Mouse (Mus musculus) forelimb bud, embryonic 11.5 days (tissue): ENCODE results near the gene AB124611.
"Not testable (repeated sequence)": the region's sequence is repeated elsewhere in the genome, so short reads cannot be mapped to it uniquely, and the experiment has no call there.

Experiments used
- DNase-seq: peaks from one replicate; pipeline ENCODE4 v3.0.0-alpha.2; 2012; ENCODE audit warnings: low read depth, low spot score

Gene AB124611

GRCm38 (mm10) chr9:21564420-21564819, 38.4 kb downstream of the AB124611 start:
- no peak for DNase-seq

- no peak for DNase-seq
Measured at GRCm38 (mm10) chr9:21565004-21565586, 39.1 kb downstream of the AB124611 start.

GRCm38 (mm10) chr9:21566538-21566937, 40.6 kb downstream of the AB124611 start:
- no peak for DNase-seq

GRCm38 (mm10) chr9:21567051-21567450, 41.1 kb downstream of the AB124611 start:
- no peak for DNase-seq

GRCm38 (mm10) chr9:21568657-21569255, 42.8 kb downstream of the AB124611 start:
- DNase-seq = no peak

GRCm38 (mm10) chr9:21574012-21574801, 48.2 kb downstream of the AB124611 start:
- DNase-seq = no peak

GRCm38 (mm10) chr9:21575253-21575652, 49.3 kb downstream of the AB124611 start:
- no peak for DNase-seq

GRCm38 (mm10) chr9:21576286-21576685, 50.3 kb downstream of the AB124611 start:
- DNase-seq = no peak

GRCm38 (mm10) chr9:21578226-21578625, 52.2 kb downstream of the AB124611 start:
- DNase-seq = no peak

GRCm38 (mm10) chr9:21585401-21585800, 59.4 kb downstream of the AB124611 start:
- DNase-seq = no peak

- DNase-seq = no peak
Measured at GRCm38 (mm10) chr9:21587678-21588349, 61.8 kb downstream of the AB124611 start.

- no peak for DNase-seq
Measured at GRCm38 (mm10) chr9:21588350-21588749, 62.4 kb downstream of the AB124611 start.

- no peak for DNase-seq
Measured at GRCm38 (mm10) chr9:21589538-21589937, 63.6 kb downstream of the AB124611 start.

GRCm38 (mm10) chr9:21591127-21591830, 65.3 kb downstream of the AB124611 start:
- no peak for DNase-seq

GRCm38 (mm10) chr9:21591831-21592702, 66.1 kb downstream of the AB124611 start:
- no peak for DNase-seq

- DNase-seq = peak; percentile 98
Measured at GRCm38 (mm10) chr9:21592703-21593121, 66.7 kb downstream of the AB124611 start, which contains the start of the genes Timm29 and Yipf2. Gene Timm29 (plus strand): TSS chr9:21592722. Gene Yipf2 (minus strand): TSS chr9:21592828.

- no peak for DNase-seq
Measured at GRCm38 (mm10) chr9:21593122-21593721, 67.2 kb downstream of the AB124611 start.

- DNase-seq = not testable (repeated sequence)
Measured at GRCm38 (mm10) chr9:21594350-21594749, 68.4 kb downstream of the AB124611 start.

GRCm38 (mm10) chr9:21594838-21595237, 68.9 kb downstream of the AB124611 start:
- DNase-seq = no peak
